Mouse (Mus musculus) liver, adult (tissue): ENCODE results near the gene Ctps.
A peak's percentile ranks its signal among the peaks of the same experiment; 100 is the strongest.

Experiments used
- GATA4 ChIP-seq: IDR thresholded peaks from 2 replicates; pipeline ENCODE4 v1.6.1; 2014; ENCODE audit warnings: mild to moderate bottlenecking, low read length; ENCODE audit not compliant: insufficient replicate concordance

Gene Ctps

GRCm38 (mm10) chr4:120569486-120570437, at the start of gene Ctps:
Gene Ctps, minus strand, starts transcription at chr4:120570276.
- TF ChIP-seq GATA4 = peak; percentile 61; the same call in 1 of the 2 replicates

GRCm38 (mm10) chr4:120616199-120617025, 46.3 kb upstream of the Ctps start:
- TF ChIP-seq GATA4 = no peak

GRCm38 (mm10) chr4:120615528-120616081, 45.5 kb upstream of the Ctps start:
- TF ChIP-seq GATA4 = no peak

- no peak for TF ChIP-seq GATA4
Observed at GRCm38 (mm10) chr4:120614644-120615043, 44.6 kb upstream of the Ctps start.

- TF ChIP-seq GATA4 = no peak
Observed at GRCm38 (mm10) chr4:120613691-120614329, 43.7 kb upstream of the Ctps start.

GRCm38 (mm10) chr4:120612304-120613080, 42.4 kb upstream of the Ctps start:
- no peak for TF ChIP-seq GATA4

GRCm38 (mm10) chr4:120611005-120611404, 40.9 kb upstream of the Ctps start:
- no peak for TF ChIP-seq GATA4

- TF ChIP-seq GATA4 = no peak
Observed at GRCm38 (mm10) chr4:120606941-120607340, 36.9 kb upstream of the Ctps start.

GRCm38 (mm10) chr4:120602669-120603068, 32.6 kb upstream of the Ctps start:
- no peak for TF ChIP-seq GATA4

GRCm38 (mm10) chr4:120601774-120602173, 31.7 kb upstream of the Ctps start:
- no peak for TF ChIP-seq GATA4

GRCm38 (mm10) chr4:120598922-120599321, 28.8 kb upstream of the Ctps start:
- TF ChIP-seq GATA4 = no peak

- TF ChIP-seq GATA4 = no peak
Observed at GRCm38 (mm10) chr4:120590973-120591372, 20.9 kb upstream of the Ctps start.

- TF ChIP-seq GATA4 = no peak
Observed at GRCm38 (mm10) chr4:120589815-120590422, 19.8 kb upstream of the Ctps start.

GRCm38 (mm10) chr4:120589070-120589469, 19.0 kb upstream of the Ctps start:
- no peak for TF ChIP-seq GATA4
